Mouse (Mus musculus) liver, embryonic 16.5 days (tissue): ENCODE results near the gene Eps15l1. TPM values are rescaled to one million over a fixed set of nuclear protein-coding genes. Genes with fewer than 3 reads are reported as not detected.
A peak's percentile ranks its signal among the peaks of the same experiment; 100 is the strongest.

ENCODE experiments used
- ATAC-seq: fragments of 200-750 bp; cut with Nextera tagmentation; 2 replicates; pipeline ENCODE4 v1.8.0; 2017; ENCODE audit warnings: low read depth, mild to moderate bottlenecking, moderate number of reproducible peaks, moderate library complexity
- H3K27ac ChIP-seq: fragments of 300-500 bp; sonication (generic); 2 replicates; pipeline ENCODE4 v1.5.1; 2014; ENCODE audit warnings: mild to moderate bottlenecking, low read length
- H3K27me3 ChIP-seq: fragments of 300-500 bp; sonication (generic); 2 replicates; pipeline ENCODE4 v1.6.1; 2014; ENCODE audit warnings: low read depth, low read length, mixed read lengths; ENCODE audit not compliant: control insufficient read depth, insufficient read depth
- H3K36me3 ChIP-seq: fragments of 300-500 bp; sonication (generic); 2 replicates; pipeline ENCODE4 v1.6.1; 2014; ENCODE audit warnings: mild to moderate bottlenecking; ENCODE audit not compliant: control insufficient read depth, insufficient read depth
- H3K4me1 ChIP-seq: fragments of 300-500 bp; sonication (generic); 2 replicates; pipeline ENCODE4 v1.6.1; 2014; ENCODE audit warnings: low read depth, low read length, mixed read lengths; ENCODE audit not compliant: control insufficient read depth
- H3K4me2 ChIP-seq: fragments of 300-500 bp; sonication (generic); 2 replicates; pipeline ENCODE4 v1.6.1; 2014; ENCODE audit warnings: low read depth, low read length, mixed read lengths
- H3K4me3 ChIP-seq: fragments of 300-500 bp; sonication (generic); 2 replicates; pipeline ENCODE4 v1.5.1; 2014; ENCODE audit warnings: low read depth, mild to moderate bottlenecking, low read length
- H3K9ac ChIP-seq: fragments of 300-500 bp; sonication (generic); 2 replicates; pipeline ENCODE4 v1.6.1; 2014; ENCODE audit warnings: low read depth, low read length
- H3K9me3 ChIP-seq: fragments of 300-500 bp; sonication (generic); replicated peaks from 2 replicates; pipeline ENCODE4 v1.6.1; 2016; ENCODE audit warnings: low read length; ENCODE audit not compliant: control insufficient read depth
- WGBS: fragments of 180-500 bp; shearing (Covaris S2); extraction: QIAGEN DNeasy Blood & Tissue Kit; methylation state at CpG from one replicate; pipeline ENCODE4 v1.1.7; 2014; ENCODE audit not compliant: insufficient replicate concordance; 5-methylcytosine and 5-hydroxymethylcytosine counted together
- polyA plus RNA-seq: library from polyadenylated mRNA; unstranded; fragments of >200 nt; fragmentation: Nextera tagmentation; extraction: Ambion mirVana; gene quantifications from 2 replicates; pipeline ENCODE4 v1.2.1, GENCODE M21; 2015

Eps15l1 gene
- polyA plus RNA-seq, 1 experiment from 2014 or later = 19.2 TPM

- Histone ChIP-seq H3K4me1 (no peaks in the 10 kb centered on the region), H3K36me3 (no peaks in the 10 kb centered on the region), H3K9ac (no peak overlapping the region), H3K9me3 (no peaks in the 10 kb centered on the region), H3K4me3 (no peak overlapping the region), H3K4me2 (no peak overlapping the region), H3K27ac (no peak overlapping the region), H3K27me3 (no peaks in the 10 kb centered on the region)
- no peak for ATAC-seq
- 62% methylated on average over 5 of the region's 5 CpGs for WGBS
Measured at GRCm38 (mm10) chr8:72301497-72301896, 119.8 kb downstream of the Eps15l1 start.

GRCm38 (mm10) chr8:72300654-72301400, 120.4 kb downstream of the Eps15l1 start:
- 58% methylated on average over 9 of the region's 9 CpGs for WGBS

GRCm38 (mm10) chr8:72298928-72299327, 122.3 kb downstream of the Eps15l1 start:
- 68% methylated on average over 1 of the region's 1 CpGs for WGBS
- ATAC-seq = no peak

More at GRCm38 (mm10) chr8:72300654-72301400, 120.4 kb downstream of the Eps15l1 start:
- Histone ChIP-seq H3K27ac (no peak overlapping the region), H3K36me3 (no peaks in the 10 kb centered on the region), H3K4me1 (no peaks in the 10 kb centered on the region), H3K27me3 (no peaks in the 10 kb centered on the region), H3K4me2 (no peak overlapping the region), H3K4me3 (no peak overlapping the region), H3K9me3 (no peaks in the 10 kb centered on the region), H3K9ac (no peak overlapping the region)
- no peak for ATAC-seq

DNA sequence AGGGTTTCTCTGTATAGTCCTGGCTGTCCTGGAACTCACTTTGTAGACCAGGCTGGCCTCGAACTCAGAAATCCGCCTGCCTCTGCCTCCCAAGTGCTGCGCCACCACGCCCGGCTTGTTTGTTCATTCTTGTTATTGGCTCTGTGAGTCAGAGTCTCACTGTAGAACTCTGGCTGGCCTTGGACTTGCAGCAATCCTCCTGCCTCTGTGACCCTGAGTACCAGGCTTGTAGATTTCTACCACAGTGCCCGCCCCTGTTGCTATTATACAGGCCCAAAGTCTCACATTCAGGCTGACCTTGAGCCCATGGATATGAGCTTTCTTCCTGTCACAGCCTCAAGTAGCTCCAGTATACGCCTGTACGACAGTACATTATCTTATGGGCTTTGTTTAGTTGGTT, 124.7 kb downstream of the Eps15l1 start:
- Histone ChIP-seq H3K4me3 (no peak overlapping the region), H3K4me1 (no peaks in the 10 kb centered on the region), H3K9ac (no peak overlapping the region), H3K9me3 (no peaks in the 10 kb centered on the region), H3K4me2 (no peak overlapping the region), H3K27ac (no peak overlapping the region), H3K27me3 (no peaks in the 10 kb centered on the region), H3K36me3 (no peaks in the 10 kb centered on the region)
- no peak for ATAC-seq
- 70% methylated on average over 8 of the region's 8 CpGs for WGBS

More at GRCm38 (mm10) chr8:72298928-72299327, 122.3 kb downstream of the Eps15l1 start:
- Histone ChIP-seq H3K27ac (no peak overlapping the region), H3K36me3 (no peaks in the 10 kb centered on the region), H3K4me3 (no peak overlapping the region), H3K4me1 (no peaks in the 10 kb centered on the region), H3K4me2 (no peak overlapping the region), H3K9ac (no peak overlapping the region), H3K27me3 (no peaks in the 10 kb centered on the region), H3K9me3 (no peaks in the 10 kb centered on the region)

DNA sequence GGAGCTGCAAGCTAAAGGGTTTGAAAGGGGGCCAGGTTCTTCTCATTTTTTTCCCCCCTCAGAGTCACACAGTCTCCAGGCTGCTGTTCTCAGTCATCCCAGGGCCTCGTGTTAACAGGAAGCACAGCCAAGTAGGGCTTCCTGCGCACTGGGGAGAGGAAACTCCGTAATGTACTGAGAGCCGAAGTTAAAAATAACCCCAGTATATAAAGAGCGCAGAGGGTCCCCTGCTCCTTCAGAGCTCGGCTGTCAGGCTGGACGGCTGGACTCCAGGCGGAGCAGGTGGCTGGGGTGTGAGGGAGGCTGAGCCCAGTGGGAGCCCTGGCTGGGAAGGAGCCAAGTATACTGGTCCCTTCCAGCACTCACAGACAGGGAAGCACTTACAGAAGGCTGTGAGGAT, 125.6 kb downstream of the Eps15l1 start:
- Histone ChIP-seq H3K4me1 (no peaks in the 10 kb centered on the region), H3K27me3 (no peaks in the 10 kb centered on the region), H3K9me3 (no peaks in the 10 kb centered on the region), H3K9ac (no peak overlapping the region), H3K27ac (peak overlapping the region; percentile 80), H3K36me3 (no peaks in the 10 kb centered on the region), H3K4me3 (no peak overlapping the region), H3K4me2 (no peak overlapping the region)
- peak; percentile 69 for ATAC-seq
- WGBS = 14% methylated on average over 8 of the region's 8 CpGs

GRCm38 (mm10) chr8:72295125-72295524, 126.1 kb downstream of the Eps15l1 start:
- Histone ChIP-seq H3K27me3 (no peaks in the 10 kb centered on the region), H3K36me3 (no peaks in the 10 kb centered on the region), H3K27ac (peak overlapping the region; percentile 52; the same call in 1 of the 2 replicates), H3K9ac (no peak overlapping the region), H3K4me1 (no peaks in the 10 kb centered on the region), H3K4me2 (no peak overlapping the region), H3K9me3 (no peaks in the 10 kb centered on the region), H3K4me3 (no peak overlapping the region)
- ATAC-seq = no peak
- 30% methylated on average over 3 of the region's 3 CpGs for WGBS

- Histone ChIP-seq H3K9ac (no peak overlapping the region), H3K27me3 (no peaks in the 10 kb centered on the region), H3K4me1 (no peaks in the 10 kb centered on the region), H3K9me3 (no peaks in the 10 kb centered on the region), H3K4me3 (no peak overlapping the region), H3K36me3 (no peaks in the 10 kb centered on the region), H3K4me2 (no peak overlapping the region), H3K27ac (no peak overlapping the region)
- no peak for ATAC-seq
Measured at GRCm38 (mm10) chr8:72293309-72293708, 128.0 kb downstream of the Eps15l1 start.

GRCm38 (mm10) chr8:72291104-72291503, 130.2 kb downstream of the Eps15l1 start:
- Histone ChIP-seq H3K4me3 (no peak overlapping the region), H3K4me1 (no peaks in the 10 kb centered on the region), H3K9ac (no peak overlapping the region), H3K36me3 (no peaks in the 10 kb centered on the region), H3K27ac (no peak overlapping the region), H3K9me3 (no peaks in the 10 kb centered on the region), H3K4me2 (no peak overlapping the region), H3K27me3 (no peaks in the 10 kb centered on the region)
- ATAC-seq = no peak
- 30% methylated on average over 2 of the region's 2 CpGs for WGBS
